Mouse (Mus musculus): ENCODE data around the gene Dach1. TPM values are rescaled to one million over a fixed set of nuclear protein-coding genes. Genes with fewer than 3 reads are reported as not detected.

Gene Dach1
- polyA plus RNA-seq, 1 experiment from 2014 or later, result 13.6 TPM

DNA sequence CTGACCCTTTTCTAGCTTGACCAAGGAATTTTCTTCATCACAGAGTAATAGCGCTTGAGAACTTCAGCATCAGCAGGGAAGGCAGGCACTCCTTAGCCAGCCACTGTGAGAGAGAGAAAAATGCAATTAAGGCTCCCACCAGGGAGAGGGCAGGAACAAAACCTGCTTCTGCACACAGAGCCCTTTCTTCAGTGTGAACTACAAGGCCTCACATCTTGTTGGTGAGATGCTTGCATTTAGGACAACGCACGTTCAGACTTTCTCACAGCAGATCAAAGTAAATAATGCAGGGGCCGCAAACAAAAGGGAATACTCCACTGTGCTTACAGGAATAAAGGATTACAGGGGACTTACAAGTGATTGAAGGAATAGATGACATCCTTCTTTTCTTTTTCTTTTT, 74.3 kb downstream of the Dach1 start:
- Histone ChIP-seq H3K36me3 (no peaks in the 10 kb centered on the region), H3K4me1 (replicated peaks) (peaks cover 13% of the 10 kb centered on the region), H3K4me2 (replicated peaks) (no peak overlapping the region), H3K9ac (replicated peaks) (no peak overlapping the region), H3K4me3 (replicated peaks) (no peak overlapping the region), H3K27ac (peak overlapping the region; percentile 30; the same call in 1 of the 2 replicates), H3K9me3 (no peaks in the 10 kb centered on the region), H3K27me3 (no peaks in the 10 kb centered on the region)
- peak; percentile 81 for ATAC-seq
- 8% methylated on average over 4 of the region's 4 CpGs for WGBS

DNA sequence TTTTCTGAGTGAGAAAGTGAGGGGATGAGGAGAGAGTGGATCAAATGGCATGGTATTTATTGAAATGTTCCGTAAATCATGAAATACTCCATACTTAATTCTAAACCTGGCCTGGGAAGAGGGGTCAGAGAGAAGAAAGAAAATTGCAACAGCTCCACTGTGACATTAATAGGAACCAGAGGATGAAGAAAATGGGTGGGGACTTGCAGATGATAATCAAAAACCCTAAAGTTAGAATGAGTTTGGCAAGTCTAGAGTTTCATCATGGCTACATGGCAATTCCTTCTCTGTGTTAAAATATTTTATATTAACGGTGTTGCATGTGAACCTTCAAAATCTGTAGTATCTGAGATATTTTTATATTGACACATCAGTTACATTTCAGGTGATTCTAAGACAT, 80.3 kb downstream of the Dach1 start:
- Histone ChIP-seq H3K4me1 (replicated peaks) (no peaks in the 10 kb centered on the region), H3K9me3 (no peaks in the 10 kb centered on the region), H3K4me2 (replicated peaks) (no peak overlapping the region), H3K9ac (replicated peaks) (no peak overlapping the region), H3K4me3 (replicated peaks) (no peak overlapping the region), H3K36me3 (no peaks in the 10 kb centered on the region), H3K27me3 (no peaks in the 10 kb centered on the region), H3K27ac (no peak overlapping the region)
- no peak for ATAC-seq
- WGBS, result 93% methylated on average over 2 of the region's 2 CpGs

DNA sequence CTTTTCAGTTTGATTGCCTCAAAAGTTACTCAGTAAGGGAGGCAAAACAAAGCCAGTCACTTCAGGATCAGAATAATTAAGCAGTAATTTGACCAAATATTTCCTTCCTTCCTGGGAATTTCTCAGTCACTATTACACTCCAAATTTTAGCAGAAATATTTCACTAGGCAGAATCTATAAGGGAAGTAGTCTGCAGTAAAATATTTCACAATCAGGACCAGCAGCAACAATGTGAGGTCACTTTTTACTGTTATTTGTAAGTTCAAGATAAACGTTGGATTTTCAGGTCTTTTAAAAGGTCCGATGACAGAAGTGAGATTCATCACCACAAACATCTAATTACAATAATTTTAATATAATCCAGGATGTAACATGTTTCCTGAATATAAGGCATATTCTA, 82.2 kb downstream of the Dach1 start:
- Histone ChIP-seq H3K36me3 (no peaks in the 10 kb centered on the region), H3K4me3 (replicated peaks) (no peak overlapping the region), H3K9me3 (no peaks in the 10 kb centered on the region), H3K4me1 (replicated peaks) (peaks cover 3% of the 10 kb centered on the region; the same call in 1 of the 2 replicates), H3K27ac (no peak overlapping the region), H3K27me3 (no peaks in the 10 kb centered on the region), H3K4me2 (replicated peaks) (no peak overlapping the region), H3K9ac (replicated peaks) (no peak overlapping the region)
- no peak for ATAC-seq
- WGBS, result 83% methylated on average over 2 of the region's 2 CpGs

DNA sequence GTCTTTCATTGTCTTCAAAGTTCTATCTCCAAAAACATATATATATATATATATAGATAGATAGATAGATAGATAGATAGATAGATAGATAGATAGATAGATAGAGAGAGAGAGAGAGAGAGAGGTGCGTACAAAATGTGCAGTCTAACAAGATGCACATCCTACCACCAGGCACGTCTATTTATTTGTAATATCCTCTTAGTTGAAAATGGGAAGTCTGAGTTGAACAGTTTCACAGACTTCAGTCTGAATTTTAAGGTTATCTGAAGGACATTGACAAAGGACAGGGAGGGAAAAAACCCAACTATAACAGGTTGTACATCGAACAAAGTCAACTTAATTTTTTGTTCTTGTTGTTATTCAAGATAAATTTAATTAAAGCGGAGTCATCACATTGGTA, 82.8 kb downstream of the Dach1 start:
- no peak overlapping the region for H3K9ac ChIP-seq (replicated peaks)
- H3K27me3 ChIP-seq, result no peaks in the 10 kb centered on the region
- no peak overlapping the region for H3K27ac ChIP-seq
- WGBS, result 90% methylated on average over 4 of the region's 4 CpGs
- H3K4me1 ChIP-seq (replicated peaks), result peaks cover 3% of the 10 kb centered on the region; the same call in 1 of the 2 replicates
- no peaks in the 10 kb centered on the region for H3K36me3 ChIP-seq
- no peaks in the 10 kb centered on the region for H3K9me3 ChIP-seq
- no peak overlapping the region for H3K4me2 ChIP-seq (replicated peaks)
- no peak overlapping the region for H3K4me3 ChIP-seq (replicated peaks)
- ATAC-seq, result no peak

DNA sequence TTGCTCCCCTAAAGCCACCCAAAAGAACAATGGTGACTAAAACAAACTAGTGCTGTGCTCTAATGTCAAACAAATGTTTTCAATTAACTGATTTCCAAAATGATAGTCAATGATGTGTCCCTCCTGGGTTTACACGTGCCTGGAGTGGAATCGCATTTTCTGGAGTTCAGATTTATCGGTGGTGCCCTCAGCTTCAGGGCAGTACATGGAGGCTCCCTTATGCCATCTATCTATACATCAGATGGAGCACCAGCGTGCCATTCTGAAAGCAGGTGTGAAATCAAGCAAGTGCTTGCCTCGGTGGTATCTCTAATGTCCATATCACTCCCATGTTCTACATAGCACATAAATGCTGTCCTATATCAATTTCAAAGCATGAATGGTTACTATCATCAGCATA, 84.4 kb downstream of the Dach1 start:
- Histone ChIP-seq H3K4me3 (replicated peaks) (no peak overlapping the region), H3K36me3 (no peaks in the 10 kb centered on the region)
- 77% methylated on average over 5 of the region's 5 CpGs for WGBS

DNA sequence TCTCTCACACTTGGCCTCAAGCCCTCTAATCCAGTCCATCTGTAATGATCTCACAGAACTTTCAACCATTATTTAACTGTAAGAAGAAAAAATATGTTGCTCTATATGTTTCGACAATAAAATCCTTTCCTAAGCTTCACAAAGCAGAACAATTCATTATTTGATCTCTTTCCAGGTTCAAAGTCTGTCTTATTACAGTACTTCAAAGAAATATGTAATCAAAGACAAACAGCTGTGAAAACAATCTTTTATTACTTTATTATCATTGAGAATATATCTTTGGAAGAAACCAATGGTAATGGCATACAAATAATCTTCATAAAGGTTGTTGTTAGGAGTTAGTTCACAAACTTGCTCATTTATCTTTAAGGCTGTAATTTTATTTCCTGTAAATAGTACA, 84.8 kb downstream of the Dach1 start:
- H3K9me3 ChIP-seq, result no peaks in the 10 kb centered on the region
- no peaks in the 10 kb centered on the region for H3K27me3 ChIP-seq
- no peak overlapping the region for H3K9ac ChIP-seq (replicated peaks)
- H3K4me3 ChIP-seq (replicated peaks), result no peak overlapping the region
- H3K4me2 ChIP-seq (replicated peaks), result no peak overlapping the region
- no peaks in the 10 kb centered on the region for H3K36me3 ChIP-seq
- H3K4me1 ChIP-seq (replicated peaks), result peaks cover 11% of the 10 kb centered on the region
- no peak for ATAC-seq
- 67% methylated on average over 1 of the region's 1 CpGs for WGBS
- no peak overlapping the region for H3K27ac ChIP-seq

More for the DNA sequence above, 84.4 kb downstream of the Dach1 start:
- Histone ChIP-seq H3K27ac (no peak overlapping the region), H3K4me2 (replicated peaks) (no peak overlapping the region), H3K27me3 (no peaks in the 10 kb centered on the region), H3K4me1 (replicated peaks) (peaks cover 9% of the 10 kb centered on the region), H3K9me3 (no peaks in the 10 kb centered on the region), H3K9ac (replicated peaks) (no peak overlapping the region)
- no peak for ATAC-seq

DNA sequence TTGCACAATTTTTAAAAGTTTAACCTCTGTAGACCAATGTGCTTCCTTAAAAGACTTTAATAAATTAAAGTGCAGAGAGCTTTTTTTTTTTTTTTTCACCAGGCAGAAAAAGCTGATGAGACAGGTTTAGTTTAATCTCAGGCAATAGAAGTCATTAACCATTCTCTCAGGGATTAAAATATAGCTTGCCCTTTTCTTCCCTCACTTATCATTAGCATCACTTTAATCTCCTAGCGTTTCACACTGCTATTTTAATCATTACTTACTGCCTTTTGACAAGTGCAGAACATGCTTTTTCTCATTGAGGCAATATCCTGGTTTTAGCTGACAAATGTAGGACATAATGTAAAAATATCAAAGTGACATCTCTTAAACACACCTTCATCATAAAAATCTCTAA, 86.1 kb downstream of the Dach1 start:
- Histone ChIP-seq H3K9ac (replicated peaks) (no peak overlapping the region), H3K4me2 (replicated peaks) (no peak overlapping the region), H3K9me3 (no peaks in the 10 kb centered on the region), H3K36me3 (no peaks in the 10 kb centered on the region), H3K27ac (no peak overlapping the region), H3K4me3 (replicated peaks) (no peak overlapping the region), H3K4me1 (replicated peaks) (peaks cover 14% of the 10 kb centered on the region), H3K27me3 (no peaks in the 10 kb centered on the region)
- no peak for ATAC-seq
- WGBS, result 3% methylated on average over 1 of the region's 1 CpGs

DNA sequence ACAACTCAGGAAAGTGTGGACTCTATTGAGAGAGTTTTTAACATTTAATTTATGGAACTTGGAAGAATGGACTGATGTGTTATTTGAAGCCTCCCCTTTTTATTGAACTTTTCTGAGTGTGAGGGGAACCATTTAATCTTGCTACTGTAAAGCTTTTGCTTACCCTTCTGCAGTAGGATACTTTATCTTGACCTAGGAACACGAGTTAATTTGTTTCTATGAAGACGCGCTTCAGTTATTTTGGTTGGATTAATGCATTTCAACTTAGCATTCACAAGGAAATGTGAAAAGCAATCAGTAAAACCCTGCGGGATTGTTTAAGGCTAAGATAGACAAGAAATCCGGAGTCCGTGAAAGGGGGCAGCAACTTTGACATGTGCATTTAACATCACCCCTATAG, 89.6 kb downstream of the Dach1 start:
- peaks cover 20% of the 10 kb centered on the region for H3K4me1 ChIP-seq (replicated peaks)
- no peak for ATAC-seq
- no peak overlapping the region for H3K27ac ChIP-seq
- no peak overlapping the region for H3K4me3 ChIP-seq (replicated peaks)
- no peaks in the 10 kb centered on the region for H3K9me3 ChIP-seq
- WGBS, result 46% methylated on average over 6 of the region's 6 CpGs
- H3K9ac ChIP-seq (replicated peaks), result no peak overlapping the region
- no peak overlapping the region for H3K4me2 ChIP-seq (replicated peaks)
- H3K36me3 ChIP-seq, result no peaks in the 10 kb centered on the region
- no peaks in the 10 kb centered on the region for H3K27me3 ChIP-seq

DNA sequence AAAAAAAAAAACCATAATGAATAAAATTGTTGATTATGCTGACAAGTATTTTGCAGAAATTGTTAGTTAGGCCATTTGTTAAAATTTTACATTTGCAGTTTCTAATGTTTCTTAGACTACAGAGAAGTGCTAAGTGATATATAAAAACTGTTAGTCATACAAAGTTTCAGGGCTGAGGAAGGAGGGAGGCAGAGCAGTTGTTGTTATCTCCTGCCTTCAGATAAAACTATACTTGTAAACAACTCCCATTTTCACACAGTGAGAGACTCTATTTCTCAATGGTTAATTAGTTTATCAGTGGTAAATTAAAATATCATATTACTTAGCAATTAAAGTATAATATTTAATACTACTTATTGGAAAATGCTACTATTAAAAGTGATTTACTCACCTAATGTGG, 91.6 kb downstream of the Dach1 start:
- Histone ChIP-seq H3K4me1 (replicated peaks) (peaks cover 33% of the 10 kb centered on the region), H3K4me3 (replicated peaks) (no peak overlapping the region), H3K27me3 (no peaks in the 10 kb centered on the region), H3K9me3 (no peaks in the 10 kb centered on the region), H3K36me3 (no peaks in the 10 kb centered on the region), H3K4me2 (replicated peaks) (no peak overlapping the region), H3K9ac (replicated peaks) (no peak overlapping the region), H3K27ac (no peak overlapping the region)
- ATAC-seq, result no peak

DNA sequence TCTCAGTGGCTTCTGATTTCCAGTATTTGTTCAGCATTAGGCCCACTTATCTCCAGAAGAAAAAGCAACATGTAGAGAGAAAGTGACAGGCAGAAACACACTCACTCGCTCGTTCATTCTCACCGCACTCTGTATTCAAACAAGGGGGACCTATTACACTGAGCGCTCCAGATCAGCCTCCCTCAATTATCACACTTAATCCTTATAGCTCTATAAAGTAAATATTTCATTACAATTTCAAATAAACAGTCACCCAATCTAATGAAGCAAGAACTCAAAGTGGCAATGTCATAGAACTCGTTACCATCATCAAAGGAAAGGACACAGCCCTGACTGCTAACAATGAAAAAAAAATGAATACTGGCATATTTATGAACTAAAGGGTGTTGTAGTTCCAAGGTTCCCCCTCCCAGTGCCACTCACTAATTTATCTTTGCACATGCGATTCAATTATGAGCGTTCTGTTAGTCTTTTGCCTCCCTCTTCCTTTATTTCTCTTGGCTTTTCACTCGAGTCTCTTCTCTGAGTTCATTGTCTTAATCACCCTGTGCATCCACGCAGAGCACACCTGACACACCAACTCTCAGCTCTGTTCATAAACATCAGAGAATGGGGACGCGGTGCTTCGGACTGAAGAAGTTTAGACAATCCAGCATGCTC, 96.0 kb downstream of the Dach1 start:
- WGBS, result 13% methylated on average over 12 of the region's 12 CpGs
- Histone ChIP-seq H3K4me1 (replicated peaks) (peaks cover 44% of the 10 kb centered on the region), H3K4me3 (replicated peaks) (peak overlapping the region; percentile 24), H3K4me2 (replicated peaks) (peak overlapping the region; percentile 50), H3K9ac (replicated peaks) (peak overlapping the region; percentile 46), H3K27ac (peak overlapping the region; percentile 72), H3K27me3 (no peaks in the 10 kb centered on the region), H3K36me3 (no peaks in the 10 kb centered on the region), H3K9me3 (no peaks in the 10 kb centered on the region)
- ATAC-seq, result peak; percentile 89

DNA sequence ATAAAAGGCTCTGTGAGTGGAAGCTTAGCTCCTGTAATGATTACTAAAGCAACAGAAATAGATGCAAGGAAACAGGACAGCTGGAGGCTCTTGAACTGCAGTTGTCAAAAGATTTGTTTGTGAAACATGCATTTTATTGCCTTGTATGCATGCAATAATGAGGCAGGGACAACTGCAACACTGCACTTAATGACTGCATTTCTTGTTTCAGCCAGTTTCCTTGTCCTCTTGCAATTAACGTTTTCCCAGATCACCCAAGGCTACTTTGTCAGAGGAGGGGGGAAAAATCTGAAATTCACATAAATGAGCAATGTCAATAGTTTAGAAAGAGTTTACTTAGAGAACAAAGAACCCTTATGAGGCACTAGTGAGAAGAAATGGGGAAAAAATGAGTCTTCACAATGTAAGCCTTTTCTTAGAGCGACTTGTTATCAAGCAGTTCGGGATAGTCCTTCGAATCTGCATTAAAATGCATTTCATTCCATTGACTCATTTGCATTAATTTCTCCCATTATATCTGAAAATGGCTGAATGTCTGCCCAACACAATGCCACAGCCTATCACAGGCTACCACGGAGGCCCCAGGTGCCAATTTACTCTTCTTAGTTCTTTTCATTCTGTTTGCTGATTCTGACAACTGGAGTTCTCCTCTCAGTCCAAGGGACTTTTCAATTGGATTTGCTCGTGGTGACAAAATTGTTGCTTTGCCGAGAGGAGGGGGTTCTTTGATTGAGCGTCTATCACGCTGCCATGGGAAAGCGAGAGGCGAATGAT, 96.7 kb downstream of the Dach1 start:
- Histone ChIP-seq H3K4me2 (replicated peaks) (peak overlapping the region; percentile 50), H3K4me3 (replicated peaks) (peak overlapping the region; percentile 24), H3K27ac (peak overlapping the region; percentile 72), H3K9me3 (no peaks in the 10 kb centered on the region), H3K27me3 (no peaks in the 10 kb centered on the region), H3K4me1 (replicated peaks) (peaks cover 43% of the 10 kb centered on the region), H3K36me3 (no peaks in the 10 kb centered on the region), H3K9ac (replicated peaks) (peak overlapping the region; percentile 46)
- WGBS, result 7% methylated on average over 11 of the region's 11 CpGs
- ATAC-seq, result peak; percentile 93

DNA sequence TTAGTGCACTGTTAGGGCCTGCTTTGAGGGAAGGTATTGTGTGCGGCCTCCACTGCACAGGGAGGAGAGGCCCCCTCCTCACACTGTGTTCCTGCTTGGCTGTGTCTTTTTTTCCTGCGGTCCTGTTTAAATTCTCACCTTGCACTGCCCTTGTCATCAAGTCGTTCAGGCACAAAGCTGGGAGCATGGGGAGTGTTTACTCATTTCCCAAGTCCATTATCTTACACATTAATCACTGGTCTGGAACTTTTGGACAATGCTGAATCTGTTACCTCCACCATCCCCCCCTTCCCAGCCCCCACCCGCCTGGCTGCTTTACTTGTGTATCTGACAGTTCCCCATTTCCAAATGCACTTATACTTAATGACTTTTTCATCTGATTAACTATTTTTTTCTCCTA, 97.7 kb downstream of the Dach1 start:
- Histone ChIP-seq H3K36me3 (no peaks in the 10 kb centered on the region), H3K27ac (peak overlapping the region; percentile 62), H3K4me2 (replicated peaks) (0 out of 2 replicates have a peak overlapping the region, but pooled peaks have one; percentile 17), H3K4me3 (replicated peaks) (no peak overlapping the region), H3K9ac (replicated peaks) (no peak overlapping the region; the same call in 1 of the 2 replicates), H3K9me3 (no peaks in the 10 kb centered on the region), H3K4me1 (replicated peaks) (peaks cover 43% of the 10 kb centered on the region), H3K27me3 (no peaks in the 10 kb centered on the region)
- peak; percentile 38 for ATAC-seq
- WGBS, result 3% methylated on average over 4 of the region's 4 CpGs

All from midbrain, embryonic 13.5 days (tissue).